Mouse (Mus musculus) liver, postnatal 0 days (tissue): ENCODE measurements around the gene Grm1. TPM values are rescaled to one million over a fixed set of nuclear protein-coding genes. Genes with fewer than 3 reads are reported as not detected.

Experiments used
- ATAC-seq: fragments of 200-750 bp; cut with Nextera tagmentation; 2 replicates; pipeline ENCODE4 v1.8.0; 2017; ENCODE audit warnings: mild to moderate bottlenecking, moderate library complexity
- DNase-seq: peaks from one replicate; pipeline ENCODE4 v3.0.0-alpha.2; 2016
- H3K27ac ChIP-seq: fragments of 300-500 bp; sonication (generic); 2 replicates; pipeline ENCODE4 v1.5.1; 2014; ENCODE audit warnings: antibody characterized with exemption, moderate library complexity, mild to moderate bottlenecking, low read depth
- H3K27me3 ChIP-seq: fragments of 300-500 bp; sonication (generic); 2 replicates; pipeline ENCODE4 v1.6.1; 2014; ENCODE audit warnings: low read length, control low read depth, mixed read lengths; ENCODE audit not compliant: insufficient read depth
- H3K36me3 ChIP-seq: fragments of 300-500 bp; sonication (generic); replicated peaks from 2 replicates; pipeline ENCODE4 v1.6.1; 2014; ENCODE audit warnings: mild to moderate bottlenecking, control low read depth, low read length, moderate library complexity, mixed read lengths; ENCODE audit not compliant: insufficient read depth
- H3K4me1 ChIP-seq: fragments of 300-500 bp; sonication (generic); 2 replicates; pipeline ENCODE4 v1.6.1; 2014; ENCODE audit warnings: antibody characterized with exemption, mild to moderate bottlenecking, control low read depth; ENCODE audit not compliant: insufficient read depth
- H3K4me2 ChIP-seq: fragments of 300-500 bp; sonication (generic); 2 replicates; pipeline ENCODE4 v1.6.1; 2014; ENCODE audit warnings: low read depth, mild to moderate bottlenecking, low read length, moderate library complexity, mixed read lengths
- H3K4me3 ChIP-seq: fragments of 300-500 bp; sonication (generic); 2 replicates; pipeline ENCODE4 v1.5.1; 2014; ENCODE audit warnings: low read depth, low read length
- H3K9ac ChIP-seq: fragments of 300-500 bp; sonication (generic); replicated peaks from 2 replicates; pipeline ENCODE4 v1.6.1; 2014; ENCODE audit warnings: mild to moderate bottlenecking, moderate library complexity
- H3K9me3 ChIP-seq: fragments of 300-500 bp; sonication (generic); 2 replicates; pipeline ENCODE4 v1.6.1; 2016; ENCODE audit warnings: mild to moderate bottlenecking, control low read depth, low read length, mixed read lengths
- CTCF ChIP-seq: sonication (generic); IDR thresholded peaks from 2 replicates; pipeline ENCODE4 v1.5.1; 2016; ENCODE audit warnings: antibody characterized with exemption, low read depth
- EP300 ChIP-seq: IDR thresholded peaks from 2 replicates; pipeline ENCODE4 v1.6.1; 2016; ENCODE audit warnings: antibody characterized with exemption, low read depth, mild to moderate bottlenecking
- WGBS: fragments of 180-500 bp; shearing (Covaris S2); extraction: QIAGEN DNeasy Blood & Tissue Kit; methylation state at CpG from one replicate; pipeline ENCODE4 v1.1.7; 2014; ENCODE audit not compliant: insufficient replicate concordance; 5-methylcytosine and 5-hydroxymethylcytosine counted together
- polyA plus RNA-seq: library from polyadenylated mRNA; unstranded; fragments of >200 nt; fragmentation: Nextera tagmentation; extraction: Ambion mirVana; gene quantifications from 2 replicates; pipeline ENCODE4 v1.2.1, GENCODE M21; 2015

Gene Grm1
- polyA plus RNA-seq, 1 experiment from 2014 or later = not detected

DNA sequence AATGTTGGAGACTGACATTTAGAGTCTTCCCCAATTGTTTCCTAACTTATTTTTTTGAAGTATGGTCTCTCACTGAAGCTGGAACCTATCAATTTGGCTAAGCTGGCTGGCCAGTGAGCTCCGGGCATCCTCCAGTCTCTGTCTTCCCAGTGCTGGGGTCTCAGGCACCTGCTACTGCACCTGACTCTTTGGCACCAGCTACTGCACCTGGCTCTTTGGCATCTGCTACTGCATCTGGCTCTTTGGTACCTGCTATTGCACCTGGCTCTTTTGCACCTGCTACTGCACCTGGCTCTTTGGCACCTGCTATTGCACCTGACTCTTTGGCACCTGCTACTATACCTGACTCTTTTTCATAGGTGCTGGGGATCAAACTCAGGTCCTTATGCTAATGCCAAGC lies 291.7 kb downstream of the Grm1 start:
- no peak for DNase-seq

DNA sequence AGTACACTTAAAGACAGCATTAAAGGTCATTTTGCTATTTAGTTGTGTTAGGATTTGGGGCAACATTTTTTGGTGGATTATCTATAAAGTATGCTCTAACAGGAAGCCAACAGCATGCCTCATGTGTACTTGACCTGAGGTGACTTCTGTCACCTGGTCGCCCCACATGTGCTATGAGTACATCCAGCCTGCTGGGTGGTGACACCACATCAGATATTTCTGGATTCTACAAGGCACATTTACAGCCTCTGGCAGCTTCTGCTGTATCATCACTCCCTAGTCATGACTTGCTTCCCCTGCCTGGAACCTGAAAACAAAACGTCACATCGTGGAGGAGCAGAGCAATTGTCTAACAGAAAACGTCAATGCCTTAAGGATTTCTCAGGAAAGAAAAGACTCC lies 292.2 kb downstream of the Grm1 start:
- Histone ChIP-seq H3K36me3 (no peaks in the 10 kb centered on the region), H3K4me1 (no peaks in the 10 kb centered on the region), H3K9ac (no peak overlapping the region), H3K9me3 (no peaks in the 10 kb centered on the region), H3K4me3 (no peak overlapping the region), H3K27me3 (no peaks in the 10 kb centered on the region), H3K27ac (no peak overlapping the region), H3K4me2 (no peak overlapping the region)
- 74% methylated on average over 4 of the region's 4 CpGs for WGBS
- DNase-seq = no peak
- ATAC-seq = no peak
- TF ChIP-seq CTCF (no peak), EP300 (no peak)

More for the DNA sequence above, 291.7 kb downstream of the Grm1 start:
- no peak overlapping the region for H3K27ac ChIP-seq
- H3K4me2 ChIP-seq = no peak overlapping the region
- H3K4me1 ChIP-seq = no peaks in the 10 kb centered on the region
- TF ChIP-seq CTCF (no peak), EP300 (no peak)
- no peaks in the 10 kb centered on the region for H3K27me3 ChIP-seq
- no peak overlapping the region for H3K4me3 ChIP-seq
- H3K36me3 ChIP-seq = no peaks in the 10 kb centered on the region
- no peaks in the 10 kb centered on the region for H3K9me3 ChIP-seq
- 56% methylated on average over 1 of the region's 1 CpGs for WGBS
- ATAC-seq = no peak
- no peak overlapping the region for H3K9ac ChIP-seq

DNA sequence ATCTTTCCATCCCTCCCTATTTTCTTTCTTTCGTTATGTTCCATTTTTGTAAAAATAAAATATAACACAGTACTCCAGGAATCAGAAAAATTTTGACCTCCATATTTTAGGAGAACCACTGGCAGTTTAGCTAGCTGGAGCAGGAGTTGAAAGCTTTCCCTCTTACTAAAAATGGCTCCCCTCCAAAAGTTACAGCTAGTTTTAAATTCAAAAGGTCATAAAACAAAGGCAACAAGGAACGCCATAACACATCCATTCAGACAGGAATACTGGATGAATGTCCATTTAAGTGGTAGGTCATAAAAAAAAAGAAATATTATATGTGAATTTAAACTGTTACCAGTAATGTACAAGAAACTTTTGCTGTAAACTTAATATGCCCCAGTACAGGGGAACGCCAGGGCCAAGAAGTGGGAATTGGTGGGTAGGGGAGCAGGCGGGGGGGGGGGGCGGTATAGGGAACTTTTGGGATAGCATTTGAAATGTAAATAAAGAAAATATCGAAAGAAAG lies 294.2 kb downstream of the Grm1 start:
- TF ChIP-seq EP300 = no peak
- TF ChIP-seq CTCF = no peak
- Histone ChIP-seq H3K27ac (no peak overlapping the region), H3K36me3 (no peaks in the 10 kb centered on the region), H3K27me3 (no peaks in the 10 kb centered on the region), H3K4me3 (no peak overlapping the region), H3K4me1 (no peaks in the 10 kb centered on the region), H3K9ac (no peak overlapping the region), H3K4me2 (no peak overlapping the region), H3K9me3 (no peaks in the 10 kb centered on the region)
- no peak for ATAC-seq
- no peak for DNase-seq
- 72% methylated on average over 6 of the region's 6 CpGs for WGBS

- H3K27me3 ChIP-seq = no peaks in the 10 kb centered on the region
- TF ChIP-seq CTCF (no peak), EP300 (no peak)
- no peak overlapping the region for H3K27ac ChIP-seq
- H3K36me3 ChIP-seq = no peaks in the 10 kb centered on the region
- no peaks in the 10 kb centered on the region for H3K9me3 ChIP-seq
- no peak overlapping the region for H3K4me3 ChIP-seq
- ATAC-seq (no peak), DNase-seq (no peak)
- 78% methylated on average over 3 of the region's 3 CpGs for WGBS
- no peak overlapping the region for H3K4me2 ChIP-seq
- H3K4me1 ChIP-seq = no peaks in the 10 kb centered on the region
- H3K9ac ChIP-seq = no peak overlapping the region
Observed at GRCm38 (mm10) chr10:10785122-10785521, 297.0 kb downstream of the Grm1 start.

GRCm38 (mm10) chr10:10774827-10775226 lies 307.3 kb downstream of the Grm1 start:
- no peaks in the 10 kb centered on the region for H3K9me3 ChIP-seq
- no peaks in the 10 kb centered on the region for H3K27me3 ChIP-seq
- no peak overlapping the region for H3K9ac ChIP-seq
- no peak overlapping the region for H3K4me2 ChIP-seq
- DNase-seq (no peak), ATAC-seq (no peak)
- TF ChIP-seq EP300 (no peak), CTCF (no peak)
- 64% methylated on average over 1 of the region's 1 CpGs for WGBS
- H3K36me3 ChIP-seq = no peaks in the 10 kb centered on the region
- H3K4me3 ChIP-seq = no peak overlapping the region
- no peaks in the 10 kb centered on the region for H3K4me1 ChIP-seq
- no peak overlapping the region for H3K27ac ChIP-seq

- no peak for ATAC-seq
Observed at GRCm38 (mm10) chr10:10763015-10763414, 319.1 kb downstream of the Grm1 start.

GRCm38 (mm10) chr10:10761274-10761673 lies 320.9 kb downstream of the Grm1 start:
- DNase-seq (no peak), ATAC-seq (no peak)
- no peaks in the 10 kb centered on the region for H3K4me1 ChIP-seq
- no peak overlapping the region for H3K27ac ChIP-seq
- H3K9ac ChIP-seq = no peak overlapping the region
- no peak overlapping the region for H3K4me2 ChIP-seq
- H3K36me3 ChIP-seq = no peaks in the 10 kb centered on the region
- no peak overlapping the region for H3K4me3 ChIP-seq
- WGBS = 44% methylated on average over 1 of the region's 1 CpGs
- no peak for TF ChIP-seq EP300
- TF ChIP-seq CTCF = no peak
- H3K9me3 ChIP-seq = no peaks in the 10 kb centered on the region
- H3K27me3 ChIP-seq = no peaks in the 10 kb centered on the region

More at GRCm38 (mm10) chr10:10763015-10763414, 319.1 kb downstream of the Grm1 start:
- H3K27ac ChIP-seq = no peak overlapping the region
- H3K27me3 ChIP-seq = no peaks in the 10 kb centered on the region
- 81% methylated on average over 4 of the region's 4 CpGs for WGBS
- no peaks in the 10 kb centered on the region for H3K36me3 ChIP-seq
- no peak for TF ChIP-seq CTCF
- TF ChIP-seq EP300 = no peak
- no peak overlapping the region for H3K4me2 ChIP-seq
- no peaks in the 10 kb centered on the region for H3K4me1 ChIP-seq
- no peak overlapping the region for H3K4me3 ChIP-seq
- no peak for DNase-seq
- no peaks in the 10 kb centered on the region for H3K9me3 ChIP-seq
- H3K9ac ChIP-seq = no peak overlapping the region
